Mouse (Mus musculus) stomach, postnatal 0 days (tissue): ENCODE measurements around the gene Diaph3.

ENCODE experiments used
- CTCF ChIP-seq: IDR thresholded peaks from 2 replicates; pipeline ENCODE4 v1.5.1; 2016; ENCODE audit warnings: antibody characterized with exemption, low read depth, mild to moderate bottlenecking, moderate library complexity
- EP300 ChIP-seq: optimal IDR thresholded peaks from 2 replicates; pipeline ENCODE3; 2016; ENCODE audit warnings: antibody characterized with exemption

GRCm38 (mm10) chr14:86833003-86833402, 308.0 kb downstream of the Diaph3 start:
- no peak for TF ChIP-seq EP300
- no peak for TF ChIP-seq CTCF
